Mouse (Mus musculus) stomach, embryonic 15.5 days (tissue): ENCODE measurements at regions not wholly inside any gene's neighbourhood (a gene's known extent, or its start where the extent isn't known, plus 50 kb on each side); places are given as distances from the start of the nearest gene placed in this dataset.

Experiments
- ATAC-seq: fragments of 200-750 bp; cut with Nextera tagmentation; 2 replicates; pipeline ENCODE4 v1.8.0; 2017; ENCODE audit warnings: low read depth, moderate number of reproducible peaks, moderate TSS enrichment; ENCODE audit not compliant: insufficient read depth, low FRiP score
- H3K27ac ChIP-seq: fragments of 300-500 bp; sonication (generic); 2 replicates; pipeline ENCODE4 v1.5.1; 2015; ENCODE audit warnings: mild to moderate bottlenecking, inconsistent platforms
- H3K27me3 ChIP-seq: fragments of 300-500 bp; sonication (generic); replicated peaks from 2 replicates; pipeline ENCODE4 v1.6.1; 2015; ENCODE audit warnings: inconsistent platforms
- H3K36me3 ChIP-seq: fragments of 300-500 bp; sonication (generic); 2 replicates; pipeline ENCODE4 v1.6.1; 2015; ENCODE audit warnings: inconsistent platforms
- H3K4me1 ChIP-seq: fragments of 300-500 bp; sonication (generic); 2 replicates; pipeline ENCODE4 v1.6.1; 2015; ENCODE audit warnings: inconsistent platforms
- H3K4me2 ChIP-seq: fragments of 300-500 bp; sonication (generic); 2 replicates; pipeline ENCODE4 v1.6.1; 2015; ENCODE audit warnings: mild to moderate bottlenecking, inconsistent platforms
- H3K4me3 ChIP-seq: fragments of 300-500 bp; sonication (generic); replicated peaks from 2 replicates; pipeline ENCODE4 v1.5.1; 2015; ENCODE audit warnings: inconsistent platforms
- H3K9ac ChIP-seq: fragments of 300-500 bp; sonication (generic); 2 replicates; pipeline ENCODE4 v1.6.1; 2015; ENCODE audit warnings: inconsistent platforms
- H3K9me3 ChIP-seq: fragments of 300-500 bp; sonication (generic); 2 replicates; pipeline ENCODE4 v1.6.1; 2016; ENCODE audit warnings: inconsistent platforms
- WGBS: fragments of 180-500 bp; shearing (Covaris S2); methylation state at CpG from one replicate; pipeline ENCODE4 v1.1.7; 2015; 5-methylcytosine and 5-hydroxymethylcytosine counted together

GRCm38 (mm10) chr4:54106976-54107375 is 281.1 kb downstream of the Tmem38b start:
- Histone ChIP-seq H3K36me3 (no peaks in the 10 kb centered on the region), H3K27me3 (no peaks in the 10 kb centered on the region), H3K4me1 (no peaks in the 10 kb centered on the region), H3K4me2 (no peak overlapping the region), H3K9ac (no peak overlapping the region), H3K9me3 (no peaks in the 10 kb centered on the region), H3K27ac (no peak overlapping the region), H3K4me3 (no peak overlapping the region)
- no peak for ATAC-seq
- WGBS = 75% methylated on average over 4 of the region's 4 CpGs

GRCm38 (mm10) chr4:54116310-54116709 is 290.5 kb downstream of the Tmem38b start:
- H3K27me3 ChIP-seq = no peaks in the 10 kb centered on the region
- no peaks in the 10 kb centered on the region for H3K36me3 ChIP-seq
- ATAC-seq = no peak
- no peaks in the 10 kb centered on the region for H3K4me1 ChIP-seq
- no peak overlapping the region for H3K4me3 ChIP-seq
- H3K9me3 ChIP-seq = no peaks in the 10 kb centered on the region
- WGBS = 71% methylated on average over 2 of the region's 2 CpGs
- no peak overlapping the region for H3K9ac ChIP-seq
- no peak overlapping the region for H3K4me2 ChIP-seq
- H3K27ac ChIP-seq = no peak overlapping the region

DNA sequence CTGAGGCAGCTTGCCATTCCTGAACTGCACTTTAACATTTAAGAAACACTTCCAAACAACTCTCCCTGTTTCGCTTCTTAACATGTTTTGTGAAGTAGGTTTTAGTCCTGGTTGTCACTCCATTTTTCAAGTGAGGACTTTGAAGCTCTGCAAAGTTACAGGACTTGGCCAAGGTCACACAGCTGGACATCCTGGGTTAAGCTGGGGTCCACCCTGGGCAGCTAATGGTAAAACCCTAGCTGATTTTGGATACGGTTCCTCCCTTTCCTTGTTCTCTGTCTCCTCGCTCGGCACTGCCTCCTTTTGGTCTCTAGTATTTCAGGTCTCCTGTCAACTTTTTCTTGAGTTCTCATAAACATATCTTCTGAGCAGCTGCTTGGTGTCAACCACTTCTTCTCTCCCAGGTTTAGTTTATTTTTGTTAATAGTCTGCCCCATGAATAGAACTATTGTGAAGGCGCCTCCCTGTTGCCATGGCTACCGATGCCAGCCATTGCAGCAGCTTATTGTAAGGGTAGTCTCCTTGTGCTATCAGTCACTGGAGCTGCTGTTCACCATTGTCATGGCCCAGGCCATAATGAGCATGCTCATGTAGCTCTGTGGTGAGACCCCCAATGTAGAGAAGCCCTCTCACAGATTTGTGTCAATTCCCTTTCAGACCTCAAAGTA is 292.5 kb downstream of the Tmem38b start:
- 80% methylated on average over 6 of the region's 6 CpGs for WGBS
- H3K27ac ChIP-seq = no peak overlapping the region
- H3K9ac ChIP-seq = no peak overlapping the region
- H3K4me1 ChIP-seq = no peaks in the 10 kb centered on the region
- ATAC-seq = no peak
- H3K27me3 ChIP-seq = no peaks in the 10 kb centered on the region
- H3K36me3 ChIP-seq = no peaks in the 10 kb centered on the region
- no peak overlapping the region for H3K4me3 ChIP-seq
- no peak overlapping the region for H3K4me2 ChIP-seq
- no peaks in the 10 kb centered on the region for H3K9me3 ChIP-seq

DNA sequence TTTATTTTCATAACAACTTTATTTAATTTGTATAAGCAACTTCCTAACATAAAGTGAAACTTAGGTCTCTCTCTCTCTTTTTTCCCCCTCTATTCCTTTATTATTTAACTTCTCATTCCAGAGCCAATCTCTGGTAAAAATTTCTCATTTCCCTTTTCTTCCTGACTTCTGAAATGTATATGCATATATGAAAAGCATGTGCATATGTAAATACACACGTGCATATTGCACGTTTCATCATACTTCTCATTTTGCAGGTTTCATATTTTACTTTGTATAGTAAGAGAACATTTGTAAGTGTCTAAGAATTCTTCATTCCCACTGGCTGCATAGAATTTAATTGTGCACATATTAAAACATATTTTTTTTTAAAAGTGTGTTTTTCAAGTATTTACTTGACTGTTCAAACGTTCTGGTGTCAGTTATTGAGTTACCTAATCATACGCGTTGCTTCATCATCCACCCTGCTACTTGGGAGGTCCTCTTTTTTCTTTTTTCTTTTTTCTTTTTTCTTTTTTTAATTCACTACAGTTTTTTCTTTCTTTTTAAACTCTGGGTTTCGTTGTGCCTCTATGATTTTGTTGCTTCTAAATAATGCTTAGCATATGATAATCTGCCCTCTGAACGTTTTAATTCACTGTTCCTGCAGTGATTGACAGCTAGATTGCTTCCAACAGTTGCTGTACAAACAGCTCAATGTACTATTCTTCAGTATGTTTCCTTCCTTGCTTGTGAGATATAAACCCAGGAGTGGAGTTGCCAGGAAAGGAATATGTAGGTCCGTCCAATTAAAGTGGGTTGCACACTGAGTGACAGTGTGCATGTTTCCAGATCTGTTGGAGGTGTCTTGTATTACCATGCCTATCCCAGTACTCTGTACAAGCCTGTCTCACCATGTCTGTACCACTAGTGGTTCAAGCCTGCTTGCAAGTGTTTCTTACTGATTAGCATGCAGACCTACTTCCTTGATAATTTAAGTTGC is 303.2 kb downstream of the Tmem38b start:
- WGBS = 52% methylated on average over 8 of the region's 8 CpGs
- Histone ChIP-seq H3K4me1 (no peaks in the 10 kb centered on the region), H3K9ac (no peak overlapping the region), H3K9me3 (no peaks in the 10 kb centered on the region), H3K27ac (no peak overlapping the region), H3K4me2 (no peak overlapping the region), H3K36me3 (no peaks in the 10 kb centered on the region), H3K27me3 (no peaks in the 10 kb centered on the region), H3K4me3 (no peak overlapping the region)
- ATAC-seq = no peak

DNA sequence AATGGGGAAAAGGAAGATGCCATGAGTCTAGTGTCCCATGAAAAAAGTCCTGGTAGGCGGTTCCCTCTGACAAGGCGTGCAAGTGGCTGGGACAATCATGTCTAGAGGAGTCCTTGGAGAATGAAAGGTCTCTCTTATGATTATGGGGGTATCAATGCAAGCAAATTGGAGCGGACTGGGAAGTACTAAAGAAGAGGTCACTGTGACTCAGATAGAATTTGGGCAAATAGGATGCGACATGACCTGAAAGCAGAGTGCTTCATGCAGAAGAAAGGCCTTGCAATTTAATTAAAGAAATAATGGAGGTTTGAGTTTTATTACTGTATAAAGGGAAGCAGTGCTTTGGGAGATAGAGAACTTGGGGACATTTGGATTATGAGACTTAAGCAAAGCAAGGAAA is 330.3 kb downstream of the Tmem38b start:
- ATAC-seq = no peak
- no peak overlapping the region for H3K4me3 ChIP-seq
- H3K9me3 ChIP-seq = no peaks in the 10 kb centered on the region
- no peak overlapping the region for H3K27ac ChIP-seq
- H3K4me2 ChIP-seq = no peak overlapping the region
- H3K36me3 ChIP-seq = no peaks in the 10 kb centered on the region
- no peak overlapping the region for H3K9ac ChIP-seq
- 91% methylated on average over 4 of the region's 4 CpGs for WGBS
- no peaks in the 10 kb centered on the region for H3K4me1 ChIP-seq
- H3K27me3 ChIP-seq = no peaks in the 10 kb centered on the region

DNA sequence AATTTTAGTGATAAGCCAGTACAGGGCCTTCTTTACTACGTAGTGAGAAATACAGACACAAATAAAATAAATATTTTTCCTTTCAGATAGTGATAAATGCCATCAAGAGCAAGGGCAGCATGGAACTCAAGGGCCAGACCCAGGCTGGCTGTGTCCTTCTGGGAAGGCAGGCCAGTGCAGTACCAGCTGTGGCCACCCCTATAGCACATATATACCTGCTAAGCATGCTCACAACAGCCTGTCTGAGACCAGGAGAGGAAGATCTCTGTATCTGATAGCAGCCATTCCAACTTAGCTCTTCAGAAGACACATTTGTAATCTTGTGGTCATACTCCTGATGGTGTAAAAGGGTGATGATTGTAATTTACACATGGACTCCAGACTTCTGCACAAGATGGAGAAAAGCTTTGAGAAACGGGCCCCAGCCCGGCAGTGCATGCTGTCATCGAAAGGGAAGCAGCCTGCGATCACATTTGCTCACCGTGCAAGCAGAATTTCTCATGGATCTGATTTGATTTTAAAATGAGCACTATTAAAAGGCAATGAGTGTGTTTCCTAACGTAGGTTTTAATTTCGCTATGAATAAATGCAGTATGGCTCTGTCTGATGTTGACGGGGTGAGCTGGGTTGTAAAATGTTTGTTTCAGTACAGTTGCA is 335.6 kb downstream of the Tmem38b start:
- WGBS = 80% methylated on average over 9 of the region's 9 CpGs
- no peak overlapping the region for H3K27ac ChIP-seq
- no peak overlapping the region for H3K9ac ChIP-seq
- H3K27me3 ChIP-seq = no peaks in the 10 kb centered on the region
- H3K4me3 ChIP-seq = no peak overlapping the region
- no peaks in the 10 kb centered on the region for H3K36me3 ChIP-seq
- no peaks in the 10 kb centered on the region for H3K4me1 ChIP-seq
- no peaks in the 10 kb centered on the region for H3K9me3 ChIP-seq
- H3K4me2 ChIP-seq = no peak overlapping the region
- ATAC-seq = no peak

GRCm38 (mm10) chr4:54162308-54162707 is 336.5 kb downstream of the Tmem38b start:
- Histone ChIP-seq H3K36me3 (no peaks in the 10 kb centered on the region), H3K27ac (no peak overlapping the region), H3K9ac (no peak overlapping the region), H3K4me1 (no peaks in the 10 kb centered on the region), H3K27me3 (no peaks in the 10 kb centered on the region), H3K9me3 (no peaks in the 10 kb centered on the region), H3K4me2 (no peak overlapping the region), H3K4me3 (no peak overlapping the region)
- 59% methylated on average over 8 of the region's 8 CpGs for WGBS
- ATAC-seq = no peak

DNA sequence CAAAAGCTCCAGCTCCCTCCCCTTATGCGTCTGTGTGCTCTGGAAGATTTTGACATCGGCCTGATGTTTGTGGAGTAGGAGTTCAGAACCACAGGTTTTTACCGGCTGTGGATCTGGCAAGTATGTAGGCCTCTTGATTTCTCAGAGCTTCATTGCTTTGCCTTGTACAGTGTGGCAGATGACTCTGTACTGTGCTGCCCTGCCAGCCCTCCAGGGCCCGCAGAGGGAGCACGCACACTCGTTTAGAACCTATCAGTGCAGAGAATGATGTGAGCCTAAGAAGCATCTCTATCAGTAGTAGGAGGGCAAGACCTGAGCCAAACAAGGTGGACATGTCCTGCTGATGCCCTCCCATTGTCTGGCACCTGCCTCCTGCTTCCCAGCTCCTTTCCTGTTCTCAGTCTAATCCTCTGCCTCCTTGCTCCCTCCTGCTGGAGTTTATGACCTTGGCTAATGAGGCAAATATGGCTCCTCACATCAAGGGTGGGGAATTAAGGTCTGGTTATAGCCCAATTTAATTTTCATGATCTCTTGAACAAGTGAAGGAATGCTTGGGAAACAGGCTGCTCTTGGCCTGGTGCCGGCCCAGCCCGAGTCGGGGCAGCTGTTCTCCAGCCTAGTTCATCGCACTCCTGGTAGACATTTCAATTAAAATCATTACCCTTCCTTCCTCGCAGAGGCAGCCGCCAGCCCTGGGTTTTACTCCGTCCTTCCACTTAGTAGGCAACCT is 344.5 kb downstream of the Tmem38b start:
- H3K9ac ChIP-seq = no peak overlapping the region
- no peaks in the 10 kb centered on the region for H3K27me3 ChIP-seq
- no peaks in the 10 kb centered on the region for H3K36me3 ChIP-seq
- H3K4me3 ChIP-seq = no peak overlapping the region
- no peaks in the 10 kb centered on the region for H3K4me1 ChIP-seq
- ATAC-seq = no peak
- WGBS = 87% methylated on average over 13 of the region's 13 CpGs
- no peak overlapping the region for H3K27ac ChIP-seq
- no peak overlapping the region for H3K4me2 ChIP-seq
- H3K9me3 ChIP-seq = no peaks in the 10 kb centered on the region

GRCm38 (mm10) chr4:54184213-54184612 is 358.4 kb downstream of the Tmem38b start:
- 79% methylated on average over 1 of the region's 1 CpGs for WGBS
- Histone ChIP-seq H3K4me2 (no peak overlapping the region), H3K27ac (no peak overlapping the region), H3K4me1 (no peaks in the 10 kb centered on the region), H3K9ac (no peak overlapping the region), H3K27me3 (no peaks in the 10 kb centered on the region), H3K36me3 (no peaks in the 10 kb centered on the region), H3K9me3 (no peaks in the 10 kb centered on the region), H3K4me3 (no peak overlapping the region)
- no peak for ATAC-seq

DNA sequence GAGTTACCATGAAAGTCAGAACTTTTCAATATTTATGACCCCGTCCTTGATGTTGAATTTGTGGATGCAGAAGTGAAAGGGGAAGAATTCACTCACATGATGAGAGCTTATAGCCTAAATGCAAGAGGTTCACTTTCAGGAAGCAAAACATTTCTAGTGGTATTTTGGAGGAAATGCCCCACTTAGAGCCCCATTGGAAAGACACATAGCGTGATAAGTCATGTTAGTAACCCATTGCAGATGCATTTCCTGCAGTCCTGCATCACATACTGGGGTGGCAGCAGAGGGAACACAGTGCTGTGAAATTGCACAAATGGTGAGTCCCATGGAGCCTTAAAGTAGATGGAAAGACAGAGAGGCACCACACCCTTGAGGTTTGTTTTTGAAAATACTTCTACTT is 369.9 kb downstream of the Tmem38b start:
- Histone ChIP-seq H3K27ac (no peak overlapping the region), H3K9me3 (no peaks in the 10 kb centered on the region), H3K4me2 (no peak overlapping the region), H3K27me3 (no peaks in the 10 kb centered on the region), H3K9ac (no peak overlapping the region), H3K4me1 (no peaks in the 10 kb centered on the region), H3K36me3 (no peaks in the 10 kb centered on the region), H3K4me3 (no peak overlapping the region)
- 80% methylated on average over 2 of the region's 2 CpGs for WGBS
- no peak for ATAC-seq

GRCm38 (mm10) chr4:54202440-54202839 is 376.6 kb downstream of the Tmem38b start:
- ATAC-seq = no peak
- Histone ChIP-seq H3K4me3 (no peak overlapping the region), H3K27ac (no peak overlapping the region), H3K27me3 (no peaks in the 10 kb centered on the region), H3K9ac (no peak overlapping the region), H3K9me3 (no peaks in the 10 kb centered on the region), H3K36me3 (no peaks in the 10 kb centered on the region), H3K4me2 (no peak overlapping the region), H3K4me1 (no peaks in the 10 kb centered on the region)
- 30% methylated on average over 4 of the region's 4 CpGs for WGBS
